Mouse (Mus musculus): ENCODE results near the gene Lin7c.
"Not testable (repeated sequence)": the region's sequence is repeated elsewhere in the genome, so short reads cannot be mapped to it uniquely, and the experiment has no call there.

Gene Lin7c

DNA sequence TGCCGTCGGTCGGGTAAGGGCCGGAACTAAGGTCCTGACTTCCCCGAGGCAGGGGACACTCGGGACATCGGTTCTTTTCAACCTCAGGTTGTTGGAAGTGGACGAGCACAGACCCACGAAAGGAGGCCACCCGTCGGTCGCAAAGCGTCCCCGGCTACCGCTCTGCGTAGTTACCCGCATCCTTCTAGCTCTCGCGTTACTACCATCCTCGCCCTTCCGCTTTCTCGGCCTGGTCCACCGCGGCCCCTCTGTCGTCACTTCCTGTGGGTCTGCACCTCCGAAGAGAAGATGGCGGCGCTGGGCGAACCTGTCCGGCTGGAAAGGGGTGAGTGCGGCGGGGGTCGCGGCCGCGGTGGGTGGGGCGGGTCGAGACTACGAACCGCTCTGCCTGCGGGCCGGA is at the start of gene Lin7c:
TSS of gene Lin7c (plus strand) at position 257 of the 400 bp plus-strand sequence.
- DNase-seq: peak; percentile 94 to 97

DNA sequence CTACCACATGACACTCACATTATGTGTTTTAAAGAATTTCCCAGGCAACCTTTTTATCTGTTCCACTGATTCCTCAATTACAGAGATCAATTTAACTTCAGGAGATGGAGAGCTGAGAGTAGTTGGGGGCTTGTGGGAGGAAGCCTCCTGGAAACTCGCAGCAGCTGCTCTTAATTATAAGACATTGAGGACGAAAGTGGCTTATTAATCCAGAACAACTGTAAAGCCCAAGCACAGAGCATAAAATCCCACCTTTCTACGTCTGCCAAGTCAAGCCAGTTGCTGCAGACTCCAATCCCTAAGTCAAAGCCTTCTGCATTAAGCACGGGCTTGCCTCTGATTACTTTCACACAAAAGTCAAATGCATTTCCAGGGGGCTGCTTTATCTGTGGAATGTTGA is 44.3 kb upstream of the Lin7c start:
- no peak for DNase-seq

DNA sequence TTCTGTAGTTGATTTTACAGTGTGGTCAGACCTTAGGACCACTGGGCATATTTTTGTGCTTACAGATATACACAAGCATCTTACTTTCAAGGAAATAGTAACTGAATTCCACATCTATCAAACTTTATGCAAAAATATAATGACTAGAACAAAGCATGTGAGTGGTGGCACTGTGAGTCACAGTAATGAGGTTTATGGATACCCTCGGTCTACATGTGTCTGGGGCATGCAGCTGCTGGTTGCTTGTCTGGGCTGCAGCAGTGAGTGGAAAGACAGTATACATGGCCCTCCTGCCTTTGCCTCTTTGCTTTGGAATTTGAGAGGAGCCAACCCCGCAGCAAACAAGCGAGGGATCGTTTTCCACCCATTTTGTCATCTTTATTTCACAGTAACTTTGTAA is 42.3 kb upstream of the Lin7c start:
- DNase-seq: no peak

DNA sequence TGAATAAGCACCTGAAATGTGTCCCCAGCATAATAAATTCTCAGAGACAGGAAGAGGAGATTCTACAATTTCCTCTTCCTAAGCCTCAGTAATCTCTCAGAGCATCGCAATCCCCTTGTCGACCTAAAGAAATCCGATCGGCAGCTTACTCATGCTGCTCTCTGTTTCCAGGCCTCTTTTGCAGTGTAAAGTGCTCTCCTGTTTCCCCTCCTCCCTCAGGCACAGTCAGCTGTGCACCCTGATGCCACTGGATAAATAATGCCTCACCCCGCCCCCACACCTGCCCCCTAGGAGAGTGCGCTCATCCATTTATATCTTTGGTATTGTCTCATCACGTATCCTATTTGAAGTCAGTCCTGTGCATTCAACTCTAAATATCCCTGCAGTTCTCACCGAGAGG is 41.9 kb upstream of the Lin7c start:
- DNase-seq: no peak

DNA sequence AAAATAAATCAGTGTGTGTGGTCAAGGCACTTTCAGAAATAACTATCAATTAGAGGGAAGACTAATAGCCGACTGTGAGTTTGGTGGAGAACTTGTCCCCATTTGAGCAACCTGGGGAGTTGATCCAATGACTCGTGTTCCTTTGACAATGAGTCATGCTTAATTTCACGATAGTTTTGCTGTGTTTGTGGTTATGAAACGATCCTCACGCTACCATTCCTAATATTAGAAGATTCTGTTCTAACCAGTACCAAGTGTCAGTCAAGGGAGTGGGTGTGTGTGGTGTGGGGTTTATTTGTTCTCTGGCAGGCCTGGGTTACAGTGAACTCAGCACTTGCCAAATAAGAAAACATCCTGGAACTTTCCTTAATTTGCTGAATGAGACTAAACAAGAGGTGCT is 35.1 kb upstream of the Lin7c start:
- no peak for DNase-seq

DNA sequence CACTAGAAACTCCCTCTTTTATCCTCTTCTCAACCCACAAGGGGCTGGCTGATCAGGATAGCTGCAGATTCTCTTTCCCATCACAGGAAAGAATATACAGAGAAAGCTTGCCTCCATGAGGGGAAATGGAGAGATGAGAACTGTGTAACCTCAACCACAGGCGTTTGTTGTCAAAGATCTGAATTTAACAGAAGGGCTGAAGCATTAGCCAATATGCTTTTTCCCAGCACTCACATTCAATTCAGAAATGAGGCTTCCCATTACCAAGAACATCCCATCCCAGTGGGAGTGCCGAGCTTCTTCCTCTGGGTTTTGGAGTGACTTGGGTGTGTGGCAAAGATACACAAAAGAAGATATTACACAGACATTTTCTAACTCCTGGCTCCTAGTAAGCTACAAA is 31.0 kb upstream of the Lin7c start:
- DNase-seq: no peak

DNA sequence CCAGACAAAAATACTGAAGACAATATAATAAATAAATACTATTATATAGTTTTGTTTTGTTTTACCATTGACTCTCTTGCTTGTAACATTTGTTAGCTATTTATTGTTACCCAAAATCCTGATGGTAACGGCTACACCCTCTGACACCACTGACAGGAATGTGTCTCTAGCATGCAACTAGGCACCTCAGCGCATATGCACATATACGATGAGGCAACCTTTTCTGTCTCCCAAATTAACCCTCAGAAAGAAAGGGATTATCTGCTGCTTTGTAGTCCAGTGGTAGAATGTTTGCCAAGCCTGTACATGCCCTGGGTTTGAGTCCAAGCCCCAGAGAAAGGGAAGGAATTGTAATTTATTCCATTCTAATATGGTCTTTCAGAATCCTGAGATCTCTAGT is 29.8 kb upstream of the Lin7c start:
- DNase-seq: no peak

DNA sequence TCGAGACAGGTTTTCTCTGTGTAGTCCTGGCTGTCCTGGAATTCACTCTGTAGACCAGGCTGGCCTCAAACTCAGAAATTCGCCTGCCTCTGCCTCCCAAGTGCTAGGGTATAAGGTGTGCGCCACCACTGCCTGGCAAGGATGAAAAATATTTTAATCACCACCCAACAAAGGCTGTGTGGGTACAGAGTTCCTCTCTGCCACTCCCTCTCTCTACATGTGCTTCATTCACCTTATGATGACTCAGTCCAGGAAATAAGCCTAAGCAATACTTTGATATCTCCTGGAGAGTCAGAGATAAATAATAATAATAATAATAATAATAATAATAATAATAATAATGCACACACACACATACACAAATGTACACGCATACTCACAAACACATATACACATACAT is 11.2 kb upstream of the Lin7c start:
- not testable (repeated sequence) for DNase-seq

DNA sequence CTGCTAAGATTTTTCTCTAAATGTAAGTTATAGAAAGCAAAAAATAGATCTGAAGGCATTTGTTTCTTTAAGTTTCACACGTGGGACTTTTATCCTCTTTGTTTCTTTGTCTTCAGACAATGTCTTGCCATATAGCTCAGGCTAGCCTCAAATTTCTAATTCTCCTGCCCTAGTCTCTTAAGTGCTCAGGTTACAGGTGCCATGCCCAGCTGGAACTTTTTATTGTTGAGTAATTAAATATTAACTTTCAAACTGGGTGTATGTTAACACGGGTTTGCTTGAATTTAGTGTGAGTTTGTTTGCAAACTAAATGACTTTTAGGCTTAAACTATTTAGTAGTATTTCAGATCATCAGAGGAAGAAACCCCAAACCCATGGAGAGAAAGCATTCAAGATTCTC is 9.5 kb upstream of the Lin7c start:
- DNase-seq: no peak

DNA sequence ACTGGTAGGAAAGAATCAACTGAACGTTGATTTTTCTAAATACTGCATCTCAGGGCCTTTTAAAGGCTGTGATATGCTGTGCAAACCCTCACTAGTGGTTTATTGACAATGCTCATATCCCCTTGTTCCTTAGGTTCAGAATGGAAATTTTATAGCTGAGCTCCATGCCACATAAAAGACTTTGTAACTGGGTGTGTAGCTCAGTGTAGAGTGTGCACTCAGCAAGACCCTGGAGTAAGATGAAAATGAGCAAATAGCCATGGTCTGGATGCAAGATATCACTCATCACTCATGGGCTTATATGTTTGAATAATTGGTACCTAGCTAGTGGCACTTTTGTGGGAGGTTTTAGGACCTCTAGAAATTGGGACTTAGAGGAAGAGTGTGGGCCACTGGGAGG is 9.0 kb upstream of the Lin7c start:
- DNase-seq: no peak

DNA sequence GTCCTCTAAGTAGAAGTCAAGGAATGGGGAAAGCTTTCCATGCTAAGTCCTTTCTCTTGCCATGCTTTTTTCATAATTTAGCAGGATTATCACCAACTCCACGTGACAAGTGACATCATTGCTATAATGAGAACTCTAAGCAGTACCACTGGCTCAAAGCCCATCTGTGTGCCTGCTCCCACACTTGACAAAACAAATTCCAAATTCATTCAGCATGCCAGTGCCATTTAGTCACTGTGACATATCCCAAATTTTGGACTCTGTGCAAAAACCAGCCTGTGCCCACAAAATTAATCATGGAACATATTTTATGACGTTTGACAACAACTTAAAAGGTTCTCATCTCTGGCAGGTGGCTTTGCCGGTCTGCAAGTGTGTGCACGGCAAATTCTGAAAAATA is 6.5 kb upstream of the Lin7c start:
- DNase-seq: no peak

DNA sequence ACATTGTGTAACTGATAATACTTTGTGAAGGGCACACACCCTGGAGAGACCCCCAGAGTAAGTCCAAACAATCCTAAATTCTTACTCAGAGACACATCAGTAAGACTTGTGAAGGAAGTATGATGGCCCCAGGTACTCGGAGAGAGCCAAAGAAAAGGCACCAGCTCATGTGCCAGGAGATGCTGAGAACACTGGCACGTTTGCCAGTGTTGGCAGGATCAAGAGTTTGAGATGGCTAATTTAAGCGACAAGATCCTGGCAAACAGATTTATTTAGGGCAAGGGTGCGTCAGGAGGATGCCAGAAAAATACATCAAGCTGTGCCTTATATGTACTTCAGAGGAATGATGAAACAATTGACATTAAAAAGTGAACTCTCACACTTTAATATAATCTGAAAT is 6.1 kb upstream of the Lin7c start:
- no peak for DNase-seq

DNA sequence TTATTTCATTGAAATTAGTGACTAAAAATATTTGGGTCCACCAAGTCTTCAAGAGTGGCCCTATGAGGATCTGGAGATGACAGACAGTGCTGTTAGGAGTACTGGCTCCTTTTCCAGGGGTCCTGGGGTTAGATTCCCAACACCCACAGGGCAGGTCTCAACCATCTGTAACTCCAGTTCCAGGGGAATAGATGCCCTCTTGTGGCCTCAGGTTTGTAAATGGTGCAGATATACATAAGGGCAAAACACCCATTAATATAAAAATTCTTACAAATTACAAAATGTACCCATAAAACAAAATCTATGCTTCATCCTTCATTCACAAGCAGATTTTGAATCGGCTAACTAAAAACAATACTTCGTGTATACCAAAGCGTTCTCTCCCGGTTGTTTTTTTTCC is 585 bp upstream of the Lin7c start:
- DNase-seq: peak in 1 of 2 experiments; percentile 7

DNA sequence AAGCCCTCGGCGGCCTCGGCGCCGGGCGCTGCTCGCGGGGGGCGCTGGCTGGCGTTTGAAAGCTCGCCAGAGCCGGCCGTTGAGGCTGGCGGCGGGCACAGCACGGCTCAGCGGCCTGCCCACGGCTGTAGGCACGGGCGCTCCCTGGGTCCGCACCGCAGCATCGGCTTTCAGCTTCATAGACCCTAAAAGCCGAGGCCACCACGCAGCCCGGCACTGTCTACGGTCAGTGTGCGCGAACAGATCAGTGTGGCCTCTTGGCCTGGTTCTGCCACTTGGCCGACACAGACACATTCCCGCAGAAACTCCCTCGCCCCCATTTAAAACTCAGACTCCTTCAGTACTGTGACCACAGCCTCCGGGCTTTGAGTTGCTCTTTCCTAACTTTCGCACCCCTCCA is 378 bp downstream of the Lin7c start:
- DNase-seq: peak; percentile 17 to 32

DNA sequence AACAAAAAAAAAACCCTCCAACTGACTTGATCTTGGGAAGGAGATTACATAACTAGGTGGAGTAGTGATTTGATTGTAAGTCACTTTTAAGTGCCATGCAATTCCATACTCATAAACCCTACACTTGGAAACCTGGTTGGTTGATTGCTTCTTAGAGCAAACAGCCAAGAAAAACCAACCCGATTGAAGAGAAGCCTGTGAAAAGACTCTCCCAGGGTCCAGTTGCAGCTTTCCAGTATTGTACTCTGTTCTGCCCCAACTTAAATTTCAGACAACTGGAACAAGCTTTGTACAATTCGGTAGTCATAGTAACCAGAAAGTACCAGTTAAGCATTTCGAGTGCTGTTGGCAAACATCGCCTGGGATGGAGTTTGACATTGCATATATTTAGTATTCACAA is 818 bp downstream of the Lin7c start:
- DNase-seq: peak; percentile 19 to 36

DNA sequence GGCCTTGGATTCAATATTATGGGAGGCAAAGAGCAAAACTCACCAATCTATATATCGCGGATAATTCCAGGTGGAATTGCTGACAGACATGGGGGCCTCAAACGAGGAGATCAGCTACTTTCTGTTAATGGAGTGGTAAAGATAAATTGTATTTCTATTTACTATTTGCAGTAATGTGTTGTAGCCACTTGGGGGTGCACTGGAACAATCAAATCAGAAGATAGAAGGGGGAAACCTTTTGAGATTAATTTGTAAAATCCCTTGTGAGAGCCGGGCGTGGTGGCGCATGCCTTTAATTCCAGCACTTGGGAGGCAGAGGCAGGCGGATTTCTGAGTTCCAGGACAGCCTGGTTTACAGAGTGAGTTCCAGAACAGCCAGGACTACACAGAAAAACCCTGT is 5.7 kb downstream of the Lin7c start:
- DNase-seq: no peak

DNA sequence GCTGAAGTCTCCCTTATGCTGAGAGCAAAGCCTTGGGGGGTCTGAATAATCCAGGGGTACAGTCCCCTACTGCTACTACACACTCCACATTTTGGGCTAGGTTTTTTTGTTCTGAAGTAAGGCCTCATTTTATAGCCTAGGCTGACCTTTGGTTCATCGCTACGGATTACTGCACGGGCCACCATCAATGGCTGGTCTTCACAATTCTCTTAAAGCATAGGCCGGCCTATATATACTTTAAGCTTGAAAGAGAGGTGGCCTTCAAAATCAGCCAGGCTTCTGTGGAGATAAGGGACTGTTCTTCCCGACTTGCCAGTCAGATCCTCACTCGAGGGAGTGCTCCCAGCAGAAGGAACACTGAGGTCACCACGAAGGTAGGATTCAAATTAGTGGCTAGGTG is 12.2 kb downstream of the Lin7c start:
- DNase-seq: no peak

DNA sequence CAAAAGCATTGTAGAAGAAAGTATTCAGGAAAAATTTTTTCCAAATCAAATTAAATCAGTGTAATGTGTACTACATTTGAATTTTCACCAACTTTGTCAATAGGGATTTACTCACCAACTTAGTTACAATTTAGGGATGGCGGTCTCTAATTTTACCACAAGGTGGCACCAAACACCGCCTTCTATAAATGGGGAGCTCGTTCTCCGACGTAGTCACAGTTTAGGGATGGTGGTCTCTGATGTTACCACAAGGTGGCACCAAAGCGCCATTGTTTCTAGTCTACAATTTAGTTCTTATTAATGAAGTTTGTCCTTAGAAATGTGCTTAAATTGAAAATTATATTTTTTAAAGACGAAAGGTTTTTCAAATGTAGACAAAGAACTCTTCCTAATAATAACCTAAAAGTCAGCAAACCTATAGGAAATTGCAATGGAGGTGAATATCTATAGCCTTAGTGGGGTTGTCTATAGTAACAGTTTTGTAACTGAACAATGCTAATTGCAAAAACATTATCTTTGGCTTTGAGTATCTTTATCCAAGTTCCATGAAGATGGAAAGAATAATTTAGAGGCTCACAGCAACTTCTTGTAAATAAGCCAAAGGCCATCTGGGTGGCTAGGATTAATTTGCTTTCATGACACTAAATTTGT is 13.6 kb downstream of the Lin7c start:
- DNase-seq: peak; percentile 82 to 87

DNA sequence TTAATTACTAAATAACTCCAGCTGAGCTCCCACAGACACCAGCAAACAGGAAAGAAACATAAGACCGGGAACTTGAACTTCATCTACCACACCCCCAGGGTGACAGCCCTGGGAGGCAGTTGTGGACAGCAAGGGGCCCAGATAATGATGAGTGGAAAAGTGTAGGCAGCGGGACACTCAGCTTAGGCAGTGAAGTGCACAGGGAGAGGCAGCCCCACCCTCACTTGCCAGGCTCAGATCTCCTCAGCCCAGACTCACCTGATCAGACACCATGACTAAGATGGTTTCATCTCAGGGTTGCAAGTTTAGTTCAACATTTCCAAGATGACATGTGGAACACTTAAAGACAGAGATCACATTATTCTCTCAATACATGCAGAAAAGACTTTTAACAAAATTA is 18.5 kb downstream of the Lin7c start:
- DNase-seq: no peak

DNA sequence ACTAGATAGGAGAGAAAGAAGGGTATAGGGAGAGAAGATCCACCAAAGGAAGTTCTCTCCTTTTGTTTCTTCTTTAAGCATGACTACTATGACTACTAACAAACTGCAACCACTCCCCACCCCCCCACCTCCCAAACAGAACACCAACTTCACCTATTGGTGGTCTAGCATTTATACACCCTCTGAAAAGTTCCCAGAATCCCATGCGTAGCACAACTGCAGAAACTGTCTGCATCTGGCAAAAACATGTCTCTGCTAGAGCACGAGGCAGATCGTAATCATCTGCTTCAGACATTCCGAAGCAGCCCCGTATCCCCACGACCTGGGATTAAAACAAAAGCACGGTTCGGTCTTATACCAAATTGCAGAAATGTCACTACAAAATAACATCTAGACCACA is 21.6 kb downstream of the Lin7c start:
- DNase-seq: no peak

DNA sequence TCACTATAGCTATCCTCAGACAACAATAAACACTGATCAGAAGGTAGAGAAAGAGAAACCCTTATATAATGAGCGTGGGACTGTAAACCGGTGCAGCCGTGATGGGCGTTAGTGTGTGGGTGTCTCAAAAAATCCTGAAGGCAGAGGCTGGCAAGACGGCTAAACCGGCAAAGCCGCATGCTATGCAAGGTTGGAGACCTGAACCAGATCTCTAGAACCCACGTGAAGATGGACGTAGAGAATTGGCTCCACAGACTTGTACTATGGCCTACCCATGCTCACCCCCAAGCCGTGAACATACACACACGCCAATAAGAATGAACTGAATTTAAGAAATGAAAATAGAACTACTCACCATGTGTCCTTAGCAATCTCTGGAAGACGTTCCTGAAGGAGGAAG is 22.1 kb downstream of the Lin7c start:
- DNase-seq: no peak

DNA sequence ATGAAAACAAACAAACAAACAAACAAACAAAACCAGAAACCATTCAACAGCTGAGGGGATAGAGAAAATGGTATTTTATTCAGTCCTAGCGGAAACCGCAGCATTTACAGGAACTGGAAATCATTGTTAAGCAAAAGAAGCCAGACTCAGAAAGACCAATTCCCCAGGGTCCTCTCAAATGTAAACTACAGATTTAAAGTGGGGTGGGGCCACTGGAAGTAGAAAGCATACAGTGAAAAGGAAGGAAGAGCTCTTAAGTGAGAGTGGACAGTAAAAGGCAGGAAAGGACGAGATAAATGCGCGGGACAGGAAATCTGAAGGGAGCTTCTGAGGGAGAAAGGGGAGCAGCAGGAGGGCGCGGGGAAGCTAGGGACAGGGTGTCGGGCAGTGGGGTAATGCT is 22.6 kb downstream of the Lin7c start:
- DNase-seq: no peak

DNA sequence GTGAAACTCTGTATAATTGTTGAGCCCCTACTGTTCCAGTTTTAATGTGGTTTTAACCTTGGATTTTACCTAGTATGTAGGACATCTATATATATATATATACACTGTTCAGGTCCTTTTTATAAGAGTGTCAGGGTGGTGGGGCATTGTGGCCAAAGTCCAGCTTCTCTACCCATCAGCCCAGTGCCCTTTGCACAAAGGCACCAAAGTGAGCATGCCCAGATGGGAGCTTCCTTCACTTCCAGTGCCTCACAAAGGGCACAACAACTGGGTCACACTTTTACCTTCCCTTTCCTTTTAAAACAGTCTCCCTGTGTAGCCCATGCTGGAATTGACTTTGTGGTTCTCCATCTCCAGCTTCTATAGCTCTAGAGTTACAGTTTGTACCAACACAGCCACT is 23.9 kb downstream of the Lin7c start:
- no peak for DNase-seq

DNA sequence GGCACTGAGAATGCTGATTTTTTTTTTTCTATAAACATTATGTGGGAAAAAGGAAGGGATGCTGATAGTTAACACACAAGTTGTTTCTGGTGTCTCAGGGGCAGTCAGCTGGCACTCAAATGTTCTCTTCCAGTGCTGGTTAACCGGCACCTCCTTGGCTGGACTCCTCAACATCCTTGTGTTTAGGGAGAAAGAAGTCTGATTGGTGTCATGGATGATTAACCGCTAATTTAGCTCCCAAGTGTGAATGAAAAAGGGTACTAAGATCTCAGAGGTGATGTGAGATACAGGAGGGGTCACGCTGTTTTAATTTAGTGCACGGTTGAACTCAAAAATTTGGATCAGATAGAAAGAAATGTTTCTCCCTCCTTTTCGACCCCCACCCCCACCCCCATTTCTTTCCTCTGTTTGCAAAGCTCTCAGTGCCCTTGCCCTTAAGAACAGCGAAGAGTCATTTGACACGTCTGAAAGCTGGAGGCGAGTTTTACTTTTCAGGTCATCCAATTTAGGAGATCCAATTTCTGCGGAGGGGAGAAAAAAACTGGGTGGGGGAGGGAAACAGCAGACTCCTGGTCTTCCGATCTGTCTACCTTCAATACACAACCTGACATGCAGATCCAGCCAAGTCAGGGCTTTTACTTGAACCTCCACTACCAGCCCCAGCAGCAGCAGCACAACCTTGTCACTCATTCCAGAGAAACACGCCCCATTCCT is 26.3 kb downstream of the Lin7c start:
- DNase-seq: no peak

Measured in lung, adult 18-20 months (tissue).